Mouse (Mus musculus) CH12.LX (cell line): ENCODE results near the gene Daam1. TPM values are rescaled to one million over a fixed set of nuclear protein-coding genes. Genes with fewer than 3 reads are reported as not detected.

ENCODE experiments used
- DNase-seq: peaks from one replicate; pipeline ENCODE4 v3.0.0-alpha.2; 2013; ENCODE audit errors: extremely low read depth
- H3K27ac ChIP-seq: 2 replicates; pipeline ENCODE4 v1.5.1; 2012; ENCODE audit warnings: low read depth, mild to moderate bottlenecking, control low read depth, moderate library complexity; ENCODE audit not compliant: insufficient read depth
- H3K27me3 ChIP-seq: replicated peaks from 2 replicates; pipeline ENCODE3; 2012; ENCODE audit warnings: inconsistent platforms
- H3K36me3 ChIP-seq, 2 experiments: replicated peaks in 1 of 2; 2 replicates each; pipeline versions ENCODE3 to v1.6.1; 2012; ENCODE audit warnings: inconsistent platforms in 1 of 2, low read length in 1 of 2, mild to moderate bottlenecking in 1 of 2, mixed read lengths in 1 of 2, moderate library complexity in 1 of 2; ENCODE audit not compliant: control insufficient read depth in 1 of 2, insufficient read depth in 1 of 2
- H3K4me1 ChIP-seq, 2 experiments: 2 replicates each; pipeline ENCODE4 v1.6.1; 2012; ENCODE audit warnings: inconsistent platforms in 1 of 2, moderate library complexity in 1 of 2; ENCODE audit not compliant: insufficient read depth in 2 of 2, control insufficient read depth in 1 of 2
- H3K4me2 ChIP-seq: 2 replicates; pipeline ENCODE4 v1.6.1; 2012; ENCODE audit warnings: low read depth, mild to moderate bottlenecking, control low read depth; ENCODE audit not compliant: poor library complexity, insufficient read depth, severe bottlenecking
- H3K4me3 ChIP-seq, 3 experiments: fragments of 150-350 bp in 1 of 3; sonication (generic) in 1 of 3; replicated peaks in 1 of 3; 2 replicates each; pipeline versions ENCODE3 to v1.5.1; 2011 to 2012; ENCODE audit warnings: low read depth in 2 of 3, low read length in 2 of 3, mild to moderate bottlenecking in 2 of 3, moderate library complexity in 2 of 3, control low read depth in 1 of 3, improper control_type of control experiment in 1 of 3, inconsistent platforms in 1 of 3, mixed read lengths in 1 of 3; ENCODE audit not compliant: poor library complexity in 1 of 3
- H3K79me2 ChIP-seq: replicated peaks from 2 replicates; pipeline ENCODE4 v1.6.1; 2012; ENCODE audit warnings: mild to moderate bottlenecking, moderate library complexity; ENCODE audit not compliant: control insufficient read depth, poor library complexity, insufficient read depth, severe bottlenecking; ENCODE audit errors: extremely low read depth
- H3K9ac ChIP-seq: 2 replicates; pipeline ENCODE4 v1.6.1; 2012; ENCODE audit warnings: low read depth, mild to moderate bottlenecking, control low read depth, moderate library complexity; ENCODE audit not compliant: insufficient read depth
- H3K9me3 ChIP-seq: replicated peaks from 2 replicates; pipeline ENCODE3; 2012; ENCODE audit warnings: low read length, inconsistent platforms, mixed read lengths
- CHD1 ChIP-seq: IDR thresholded peaks from 2 replicates; pipeline ENCODE4 v1.6.1; 2012; ENCODE audit warnings: low read depth, low read length, improper control_type of control experiment, inconsistent platforms
- CTCF ChIP-seq, 2 experiments: IDR thresholded peaks in 1 of 2; conservative IDR thresholded peaks in 1 of 2; 2 replicates each; pipeline ENCODE4 v1.5.1; 2011 to 2012; ENCODE audit warnings: low read depth in 2 of 2, low read length in 2 of 2, improper control_type of control experiment in 1 of 2, inconsistent platforms in 1 of 2, mild to moderate bottlenecking in 1 of 2, moderate library complexity in 1 of 2
- E2F4 ChIP-seq: IDR thresholded peaks from 2 replicates; pipeline ENCODE4 v1.6.1; 2011; ENCODE audit warnings: low read depth, low read length, improper control_type of control experiment; ENCODE audit not compliant: insufficient replicate concordance
- IRF4 ChIP-seq: IDR thresholded peaks from 2 replicates; pipeline ENCODE4 v1.6.1; 2014; ENCODE audit warnings: low read depth, mild to moderate bottlenecking, inconsistent platforms, low read length, improper control_type of control experiment
- JUN ChIP-seq: IDR thresholded peaks from 2 replicates; pipeline ENCODE4 v1.6.1; 2011; ENCODE audit warnings: low read depth, mild to moderate bottlenecking, low read length, improper control_type of control experiment, moderate library complexity; ENCODE audit not compliant: insufficient read depth
- JUND ChIP-seq: conservative IDR thresholded peaks from 2 replicates; pipeline ENCODE4 v1.6.1; 2011; ENCODE audit warnings: low read depth, low read length, improper control_type of control experiment
- MAX ChIP-seq: IDR thresholded peaks from 2 replicates; pipeline ENCODE4 v1.6.1; 2011; ENCODE audit warnings: low read length, improper control_type of control experiment
- MXI1 ChIP-seq: IDR thresholded peaks from 2 replicates; pipeline ENCODE4 v1.6.1; 2011; ENCODE audit warnings: mild to moderate bottlenecking, low read depth, low read length, improper control_type of control experiment
- NRF1 ChIP-seq: IDR thresholded peaks from 2 replicates; pipeline ENCODE4 v1.6.1; 2014; ENCODE audit warnings: low read depth, mild to moderate bottlenecking, inconsistent platforms, low read length, improper control_type of control experiment, moderate library complexity
- POLR2A ChIP-seq: IDR thresholded peaks from 2 replicates; pipeline ENCODE4 v1.6.1; 2011; ENCODE audit warnings: low read depth, mild to moderate bottlenecking, improper control_type of control experiment, low read length
- POLR2AphosphoS2 ChIP-seq: IDR thresholded peaks from 2 replicates; pipeline ENCODE4 v1.6.1; 2011; ENCODE audit warnings: low read depth, low read length, improper control_type of control experiment
- RAD21 ChIP-seq: IDR thresholded peaks from 2 replicates; pipeline ENCODE4 v1.6.1; 2011; ENCODE audit warnings: low read depth, mild to moderate bottlenecking, low read length, improper control_type of control experiment, moderate library complexity
- SMC3 ChIP-seq: IDR thresholded peaks from 2 replicates; pipeline ENCODE4 v1.6.1; 2011; ENCODE audit warnings: low read depth, low read length, improper control_type of control experiment
- UBTF ChIP-seq: IDR thresholded peaks from 2 replicates; pipeline ENCODE4 v1.6.1; 2012; ENCODE audit warnings: low read depth, mild to moderate bottlenecking, inconsistent platforms, low read length, improper control_type of control experiment, moderate library complexity
- USF1 ChIP-seq: IDR thresholded peaks from 2 replicates; pipeline ENCODE4 v1.6.1; 2014; ENCODE audit warnings: low read depth, mild to moderate bottlenecking, inconsistent platforms, low read length, improper control_type of control experiment
- ZNF384 ChIP-seq: IDR thresholded peaks from 2 replicates; pipeline ENCODE4 v1.6.1; 2012; ENCODE audit warnings: low read depth, low read length, improper control_type of control experiment, inconsistent platforms
- dilution Hi-C: fragments of 300-500 bp; cut with MboI; formaldehyde crosslinking; loops from 2 replicates; pipeline ENCODE4 v1.14.3; 2020; ENCODE audit warnings: low sequenced_read_pairs; ENCODE audit not compliant: extremely low pct_unique_long_range_greater_than_20kb, extremely low pct_ligation_motif_present
- in situ Hi-C: fragments of 300-500 bp; cut with MboI; formaldehyde crosslinking; loops from 3 replicates; pipeline ENCODE4 v1.14.3; 2019; ENCODE audit warnings: low sequenced_read_pairs, low pct_ligation_motif_present, low pct_unique_long_range_greater_than_20kb, mixed read lengths
- polyA plus RNA-seq: library from polyadenylated mRNA; unstranded; fragments of >175 nt; gene quantifications from 2 replicates; pipeline ENCODE4 v1.2.1, GENCODE M21; 2012; ENCODE audit warnings: low read depth; ENCODE audit not compliant: insufficient read length
- total RNA-seq, 2 experiments: library from RNA; depleted of rRNA; stranded (reverse); fragments of 300-350 nt in 1 of 2; fragments of >200 nt in 1 of 2; gene quantifications; 2 replicates each; pipeline ENCODE4 v1.2.3; 2012 to 2014

Daam1 gene
- total and polyA plus RNA-seq, 3 experiments = 10.7 to 27.9 (median 23.6) TPM

DNA sequence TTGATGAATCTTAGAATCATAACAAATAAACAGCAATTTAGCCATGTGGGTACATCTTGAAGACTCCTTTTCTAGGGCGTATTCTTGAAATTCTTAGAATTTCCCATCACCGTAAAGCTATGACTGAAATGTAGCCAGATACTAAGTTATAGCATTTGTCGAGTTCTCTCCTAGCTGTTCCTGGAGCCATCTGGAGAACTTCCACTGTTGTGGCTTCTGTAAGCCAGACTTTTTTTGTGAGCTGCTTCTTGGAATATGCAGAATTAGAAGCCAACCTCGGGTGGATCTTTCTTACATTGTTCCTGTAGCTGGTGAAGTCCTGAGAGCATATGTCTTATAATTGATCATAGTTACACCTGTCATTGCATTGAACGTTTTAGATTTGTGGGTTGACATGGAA lies 50.1 kb downstream of the Daam1 start:
- H3K4me1 ChIP-seq = peaks cover 2 to 73% of the 10 kb centered on the region in 2 experiments; a peak in 3 of 4 replicates
- no peak for DNase-seq
- in situ Hi-C loops (no loop called here), dilution Hi-C loops (no loop called here)
- H3K27ac ChIP-seq = no peak overlapping the region
- H3K4me3 ChIP-seq = no peak overlapping the region
- H3K27me3 ChIP-seq = no peaks in the 10 kb centered on the region
- H3K79me2 ChIP-seq = peaks cover 5% of the 10 kb centered on the region
- peaks cover 0 to 67% of the 10 kb centered on the region in 2 experiments for H3K36me3 ChIP-seq
- no peak overlapping the region for H3K4me2 ChIP-seq
- TF ChIP-seq E2F4 = no peak
- no peak overlapping the region for H3K9ac ChIP-seq
- H3K9me3 ChIP-seq = no peaks in the 10 kb centered on the region

- Histone ChIP-seq H3K27me3 (no peaks in the 10 kb centered on the region), H3K27ac (no peak overlapping the region), H3K4me3 (no peak overlapping the region), H3K4me2 (no peak overlapping the region), H3K4me1 (peaks cover 2 to 73% of the 10 kb centered on the region in 2 experiments; a peak in 3 of 4 replicates), H3K79me2 (peaks cover 5% of the 10 kb centered on the region)
- TF ChIP-seq MXI1 (no peak), JUN (no peak), POLR2AphosphoS2 (no peak), CHD1 (no peak), RAD21 (no peak), POLR2A (no peak), UBTF (no peak), MAX (no peak), SMC3 (no peak), USF1 (no peak), IRF4 (no peak), JUND (no peak), ZNF384 (no peak), CTCF (conservative IDR thresholded peaks at IDR 0.05 in 1 of 2, IDR thresholded peaks at IDR 0.05 in 1 of 2; ENCODE audit: low read depth in 2 of 2, low read length in 2 of 2) (no peak), NRF1 (no peak)
- TF ChIP-seq, all 38 proteins: peak for 0
- H3K36me3 ChIP-seq = peaks cover 0 to 67% of the 10 kb centered on the region in 2 experiments
- in situ Hi-C loops = no loop called here
- H3K9ac ChIP-seq = no peak overlapping the region
- dilution Hi-C loops = no loop called here
- H3K9me3 ChIP-seq = no peaks in the 10 kb centered on the region
- DNase-seq = no peak
Measured at GRCm38 (mm10) chr12:71881477-71881876, 50.6 kb downstream of the Daam1 start.
